Mouse (Mus musculus) right cerebral cortex, postnatal 36 days (tissue): Measurements from ENCODE around the gene Nt5c1a.

Experiments
- DNase-seq, 2 experiments: peaks; one replicate each; pipeline ENCODE4 v3.0.0; 2022; ENCODE audit warnings: low spot score in 2 of 2, mixed read lengths in 1 of 2

The Nt5c1a gene

DNA sequence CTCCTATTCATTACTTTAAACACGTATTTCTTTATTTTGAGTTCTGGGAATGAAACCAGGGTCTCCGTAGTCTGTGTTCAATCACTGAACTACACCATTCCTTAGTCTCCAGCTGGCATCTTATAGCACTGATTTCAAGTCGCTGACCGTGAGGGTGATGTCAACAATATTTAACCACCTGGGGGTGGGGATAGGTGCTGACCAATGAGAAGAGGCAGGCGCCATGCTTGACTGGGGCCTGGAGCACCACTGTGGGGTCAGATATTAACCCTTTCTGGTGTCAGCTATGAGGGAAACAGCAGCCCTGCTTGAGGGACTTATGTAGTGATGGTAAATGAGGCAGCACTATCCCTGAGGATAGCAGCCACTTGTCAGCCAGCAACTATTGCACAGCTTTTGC lies 10.1 kb downstream of the Nt5c1a start:
- no peak for DNase-seq

DNA sequence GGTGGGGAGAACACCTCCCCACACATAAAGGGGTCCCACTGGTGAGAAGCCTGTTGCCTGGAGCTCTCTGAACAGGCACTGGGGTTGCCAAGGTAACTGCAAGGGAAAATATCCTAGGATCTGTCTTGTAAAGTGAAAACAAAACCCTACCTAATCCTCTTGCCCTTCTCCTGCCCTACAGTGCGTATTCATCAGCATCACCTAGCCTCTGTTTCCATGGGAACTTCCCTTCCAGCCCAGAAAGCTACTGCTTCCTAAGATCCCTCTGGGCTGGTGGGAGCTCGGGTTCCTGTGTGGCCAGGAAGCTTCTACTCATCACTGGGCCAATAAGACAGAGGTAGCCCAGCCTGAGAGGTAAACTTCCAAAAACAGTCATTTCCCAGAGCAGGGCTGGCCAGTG lies 11.0 kb downstream of the Nt5c1a start:
- no peak for DNase-seq

DNA sequence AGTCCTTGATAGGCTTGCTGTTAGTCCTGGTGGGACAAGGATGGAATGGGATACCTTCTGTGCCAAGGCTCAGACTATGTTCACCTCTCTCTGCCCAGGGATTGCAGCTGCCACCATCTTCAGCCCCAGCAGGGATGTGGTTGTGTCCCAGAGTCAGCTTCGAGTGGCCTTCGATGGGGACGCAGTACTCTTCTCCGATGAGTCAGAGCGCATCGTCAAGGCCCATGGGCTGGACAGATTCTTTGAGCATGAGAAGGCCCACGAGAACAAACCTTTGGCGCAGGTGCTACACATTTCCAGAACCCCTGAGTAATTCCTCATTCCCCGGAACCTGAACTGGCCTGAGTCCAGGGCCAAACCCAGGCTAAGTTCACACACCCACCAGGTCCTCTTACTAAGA lies 12.7 kb downstream of the Nt5c1a start:
- DNase-seq, result no peak

DNA sequence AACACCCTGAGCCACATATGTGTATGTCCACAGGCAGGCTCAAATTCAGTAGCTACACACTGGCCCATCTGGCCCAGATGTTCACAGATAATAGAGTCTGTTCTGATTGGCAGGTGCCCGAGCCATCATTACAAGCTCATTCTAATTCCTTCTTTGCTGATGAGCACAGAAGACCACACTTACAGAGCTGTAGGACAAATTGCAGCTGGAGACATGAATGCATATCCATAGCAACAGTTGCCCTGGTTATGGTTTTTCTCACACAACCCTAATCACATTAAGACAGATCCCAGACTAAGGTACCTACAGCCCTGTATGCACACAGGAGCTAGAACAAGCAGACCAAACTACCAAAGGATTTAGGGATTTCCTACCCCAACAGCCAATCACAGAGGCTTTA lies 14.1 kb downstream of the Nt5c1a start:
- DNase-seq, result no peak

DNA sequence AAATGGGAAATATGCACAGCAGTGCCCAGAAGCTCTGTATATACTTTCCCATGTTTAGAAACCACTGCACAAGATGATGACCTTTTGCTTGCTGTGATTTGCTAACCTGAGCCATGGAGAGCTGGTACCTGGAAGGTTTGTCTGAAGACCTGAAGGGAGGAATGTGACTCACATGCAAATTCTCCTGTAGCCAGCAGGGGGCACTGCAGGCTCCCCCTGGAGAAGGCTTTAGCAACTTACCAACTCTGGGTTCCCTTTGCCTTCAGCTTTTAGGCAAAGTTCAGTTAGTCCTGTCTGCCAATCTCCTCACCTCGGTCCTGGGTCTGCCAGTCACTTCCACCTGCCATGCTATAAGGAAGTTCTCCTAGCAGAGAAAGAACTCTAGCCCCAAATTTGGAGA lies 15.5 kb downstream of the Nt5c1a start:
- no peak for DNase-seq

DNA sequence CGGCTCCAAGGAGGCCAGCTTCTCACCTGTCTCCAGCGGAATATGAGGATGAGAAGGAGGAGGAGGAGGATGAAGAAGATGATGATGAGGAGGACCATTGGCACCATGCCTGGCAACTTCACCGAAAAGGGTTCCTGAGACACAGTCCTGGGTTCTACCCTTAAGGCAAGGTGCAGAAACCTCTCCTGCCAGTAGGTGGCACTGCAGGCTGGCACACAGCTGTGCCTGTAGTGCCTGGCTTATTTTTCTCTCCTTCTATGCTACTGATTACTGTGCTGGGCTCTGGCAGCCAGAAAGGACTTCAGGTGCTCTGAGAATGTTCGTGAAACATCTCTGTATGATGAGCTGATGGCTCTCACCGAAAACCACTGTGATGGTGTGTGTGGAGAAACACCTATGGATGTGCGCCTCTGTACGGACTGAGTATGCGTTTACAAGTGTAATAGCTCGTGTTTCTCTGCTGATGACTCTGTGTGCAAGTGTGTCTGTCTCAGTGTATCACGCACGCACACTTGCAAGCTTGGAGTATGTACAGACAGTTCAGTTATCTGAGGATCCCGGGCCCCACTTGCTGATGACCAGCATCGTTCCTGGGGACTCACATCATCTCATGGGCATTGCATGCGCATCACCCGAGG lies 18.5 kb downstream of the Nt5c1a start:
- peak; percentile 33 to 58 for DNase-seq

DNA sequence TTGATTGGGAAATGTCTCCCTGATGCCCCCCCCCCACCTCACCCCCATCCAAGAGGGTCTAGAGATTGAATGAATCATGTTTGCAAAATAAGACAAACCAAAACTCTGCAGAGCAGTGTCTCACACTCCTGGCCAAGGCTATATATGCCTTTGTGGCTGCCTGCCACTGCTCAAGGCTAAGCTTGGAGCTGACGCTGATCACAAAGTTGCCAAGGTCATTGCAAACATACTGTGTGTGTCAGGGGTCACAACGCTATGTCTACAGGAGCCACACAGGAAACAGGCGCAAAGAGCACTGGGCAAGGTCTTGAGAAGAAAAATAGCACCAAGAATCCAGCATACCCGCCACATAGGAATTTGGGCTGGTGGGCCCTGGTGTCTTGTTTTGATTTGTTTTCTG lies 19.3 kb downstream of the Nt5c1a start:
- no peak for DNase-seq

DNA sequence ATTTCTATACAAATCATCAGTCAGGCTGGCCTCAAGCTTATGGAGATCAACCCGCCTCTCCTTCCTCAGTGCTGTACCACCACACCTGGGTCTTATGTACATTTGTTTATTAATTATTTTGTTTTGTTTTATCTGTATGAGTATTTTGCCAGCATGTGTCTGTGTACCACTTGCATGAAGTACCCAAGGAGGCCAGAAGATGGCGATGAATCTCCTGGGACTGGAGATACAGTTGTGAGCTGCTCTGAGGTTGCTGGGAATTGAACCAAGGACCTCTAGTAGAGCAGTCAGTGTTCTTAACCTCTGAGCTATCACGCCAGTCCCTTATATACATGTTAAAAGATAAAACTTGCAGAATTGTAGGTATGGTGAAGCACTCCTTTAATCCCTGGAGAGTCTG lies 22.0 kb downstream of the Nt5c1a start:
- no peak for DNase-seq

DNA sequence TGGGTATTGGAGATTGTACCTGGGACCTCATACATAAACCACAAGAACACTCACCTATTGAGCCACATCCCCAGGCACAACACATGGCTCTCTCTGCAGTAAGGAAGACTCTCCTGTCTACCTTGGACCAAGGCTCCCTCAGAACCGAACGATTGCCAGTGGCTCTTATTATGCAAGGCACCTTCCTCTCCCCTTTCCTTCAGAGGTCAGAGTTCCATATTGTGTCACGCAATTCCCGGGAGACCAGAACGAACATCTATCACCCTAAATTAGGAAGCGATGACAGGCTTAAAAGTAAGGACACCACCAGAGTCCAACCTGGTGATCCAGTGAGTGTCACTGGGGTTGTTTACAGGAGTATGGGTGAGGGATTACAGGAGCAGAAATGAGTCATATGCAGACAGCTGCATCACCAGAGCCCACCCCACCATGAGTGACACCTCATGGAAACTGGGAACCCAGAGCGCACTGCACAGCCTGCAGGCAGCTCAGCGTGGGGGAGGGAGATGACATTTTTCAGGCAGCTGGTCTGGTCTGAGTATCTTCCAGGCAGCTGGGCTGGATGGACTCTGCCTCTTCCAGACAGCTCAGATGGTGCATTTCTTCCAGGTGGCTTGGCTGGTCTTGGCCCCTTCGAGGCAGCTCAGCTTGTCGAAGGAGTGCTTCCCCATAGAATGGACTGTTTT lies 24.6 kb downstream of the Nt5c1a start:
- no peak for DNase-seq

DNA sequence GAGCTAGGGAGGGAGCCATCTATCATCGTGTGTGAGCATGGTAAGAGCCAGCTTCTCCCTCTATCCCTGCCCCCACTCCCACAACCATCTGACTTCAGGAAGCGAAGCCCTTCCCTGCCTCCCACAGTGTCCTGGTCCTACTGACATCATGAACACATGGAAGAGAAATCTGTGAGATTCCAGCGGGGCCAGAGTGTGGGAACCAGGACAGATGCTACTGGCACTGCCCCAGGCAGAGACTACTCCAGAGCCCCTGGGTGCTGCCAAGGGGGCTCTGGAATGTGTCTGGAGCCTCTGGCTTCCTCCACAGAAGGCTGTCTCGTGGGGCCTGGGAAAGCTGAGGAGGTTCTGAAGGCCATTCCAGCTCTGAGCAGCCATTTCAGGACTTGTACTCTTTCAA lies 26.4 kb downstream of the Nt5c1a start:
- no peak for DNase-seq

DNA sequence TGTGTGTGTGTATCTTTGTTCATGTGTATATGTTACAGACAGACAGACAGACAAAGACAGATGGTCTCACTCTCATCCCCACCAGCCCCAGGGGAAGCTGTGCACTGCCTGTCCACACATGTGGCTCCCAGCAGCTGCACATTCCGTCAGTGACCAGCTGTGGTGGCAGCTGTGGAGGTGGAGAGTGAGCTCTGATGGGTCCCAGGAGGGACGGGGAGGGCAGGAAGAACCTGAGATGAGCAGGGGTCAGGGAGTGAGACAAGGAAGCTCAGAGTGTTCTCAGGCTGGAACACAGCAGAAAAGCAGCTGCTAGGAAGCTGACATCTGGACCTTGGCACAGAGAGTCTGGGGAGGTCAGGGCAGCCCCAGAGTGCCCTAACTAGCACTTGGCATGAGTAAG lies 27.0 kb downstream of the Nt5c1a start:
- no peak for DNase-seq

DNA sequence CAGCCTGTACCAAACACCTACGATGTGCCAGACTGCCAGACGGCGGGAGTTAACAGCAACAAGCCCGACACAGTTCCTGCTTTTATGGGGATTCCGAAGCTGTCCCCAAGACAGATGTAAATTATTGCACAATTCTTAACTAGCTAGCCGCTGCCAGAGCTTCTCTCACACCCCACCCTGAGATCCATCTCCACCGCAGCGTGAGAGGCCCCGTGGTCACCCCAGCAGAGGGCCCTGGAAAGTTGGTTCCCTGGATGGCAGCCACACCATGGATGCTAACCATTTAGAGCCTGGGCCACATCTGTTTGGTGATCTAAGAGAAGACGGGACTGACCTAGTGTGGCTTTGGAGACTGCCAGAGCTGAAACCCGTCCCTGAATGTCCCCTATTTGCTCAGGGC lies 27.9 kb downstream of the Nt5c1a start:
- no peak for DNase-seq

DNA sequence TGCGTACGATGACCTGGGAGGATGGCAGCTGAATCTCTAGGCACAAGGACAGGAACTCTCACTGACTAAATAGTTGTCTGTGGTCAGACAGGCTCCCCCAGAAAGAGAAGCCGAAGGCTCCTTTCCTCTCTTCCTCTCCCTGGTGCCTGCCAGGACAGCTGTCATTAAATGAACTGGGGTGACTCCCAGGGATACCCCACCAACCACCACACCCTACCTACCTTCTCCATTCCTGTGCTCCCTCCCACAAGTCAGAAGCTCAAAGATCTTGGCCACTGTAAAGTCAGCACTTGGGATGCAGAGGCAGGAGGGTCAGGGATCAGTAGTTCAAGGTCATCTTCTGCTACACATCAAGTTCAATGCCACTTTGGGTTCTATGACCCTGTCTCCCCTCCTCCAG lies 31.5 kb downstream of the Nt5c1a start:
- no peak for DNase-seq

DNA sequence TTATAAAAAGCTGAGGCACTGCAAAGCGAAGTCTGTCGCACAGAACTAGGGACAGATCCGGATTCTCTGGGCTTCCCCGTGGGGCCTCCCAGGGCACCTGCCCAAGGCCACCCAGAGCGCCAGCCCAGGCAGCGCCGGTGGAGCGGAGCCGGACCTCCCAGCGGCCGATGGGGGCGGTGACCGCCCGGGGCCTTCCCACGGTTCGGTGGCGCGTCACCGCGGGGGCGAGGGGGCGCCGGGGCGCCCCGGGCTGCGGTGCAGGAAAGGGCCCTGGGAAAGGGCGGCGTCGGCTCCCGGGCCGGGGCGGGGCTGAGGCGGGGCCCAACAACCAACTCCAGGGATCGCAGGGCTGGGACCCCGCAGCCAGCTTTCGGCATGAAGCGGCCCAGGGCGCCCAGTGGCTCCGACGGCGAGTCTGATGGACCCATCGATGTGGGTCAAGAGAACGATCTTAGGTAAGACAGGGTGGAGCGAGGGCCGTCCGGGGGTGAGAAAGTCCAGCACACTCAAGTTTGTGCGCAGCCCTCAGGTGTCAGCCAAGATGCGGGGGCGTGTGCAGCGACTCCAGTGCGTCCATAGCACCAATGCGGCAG lies 32.3 kb downstream of the Nt5c1a start, which contains the start of gene Heyl:
TSS of gene Heyl (plus strand) at position 65 of the 593 bp plus-strand sequence.
- no peak for DNase-seq

DNA sequence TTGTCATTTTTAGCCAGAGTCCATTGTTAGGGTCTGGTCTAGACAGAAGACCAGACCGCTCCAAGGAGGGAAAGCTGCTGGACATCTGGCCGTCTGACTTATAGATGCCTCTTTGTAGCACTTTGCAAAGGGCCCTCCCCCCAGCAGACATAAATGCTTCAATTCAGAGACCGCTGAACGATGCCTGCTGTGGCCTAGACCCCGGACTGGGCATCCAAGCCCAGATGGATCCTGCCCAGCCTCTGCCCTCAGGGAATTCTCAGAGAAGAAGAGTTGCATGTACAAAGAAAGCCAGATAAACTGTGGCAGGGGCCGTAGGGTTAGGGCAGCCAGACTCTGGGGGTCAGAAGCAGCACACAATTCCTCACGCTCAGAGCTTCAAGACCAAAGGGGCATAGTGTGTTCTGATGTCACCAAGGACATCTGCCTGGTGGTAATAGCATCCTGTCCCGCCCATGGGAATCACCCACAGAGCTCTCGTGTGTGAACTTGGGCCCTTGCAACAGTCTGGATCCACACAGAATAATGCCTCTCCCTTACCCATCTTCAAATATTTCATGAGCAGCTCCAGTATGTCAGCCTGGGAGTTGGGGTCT lies 34.6 kb downstream of the Nt5c1a start:
- DNase-seq, result no peak

DNA sequence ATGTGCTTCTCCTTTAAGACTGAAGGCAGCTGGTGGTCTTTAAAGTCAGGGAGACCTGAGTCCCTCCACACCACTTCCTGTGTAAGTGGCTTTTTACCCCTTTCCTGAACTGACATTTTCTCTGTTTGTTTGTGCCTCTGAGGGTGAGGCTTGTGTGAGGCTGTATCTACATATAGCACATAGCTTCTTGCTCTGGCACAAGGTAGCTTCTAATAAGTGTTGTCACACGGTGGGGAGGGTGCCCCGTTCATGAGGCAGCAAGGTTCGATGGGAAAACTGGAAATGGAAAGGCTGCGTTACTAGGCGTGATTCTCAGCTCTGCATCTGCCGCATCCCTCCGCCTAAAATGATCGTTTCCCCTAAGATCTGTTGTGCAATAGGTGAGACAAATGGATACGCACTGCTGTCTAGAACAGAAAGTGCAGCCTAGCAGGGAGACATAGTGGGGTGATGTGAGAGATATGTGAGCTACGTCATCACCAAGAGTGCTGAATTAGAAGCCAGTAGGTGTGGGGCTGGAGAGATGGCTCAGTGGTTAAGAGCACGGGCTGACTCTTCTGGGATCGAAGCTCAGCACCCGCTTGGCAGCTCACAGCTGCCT lies 35.2 kb downstream of the Nt5c1a start:
- DNase-seq, result no peak

DNA sequence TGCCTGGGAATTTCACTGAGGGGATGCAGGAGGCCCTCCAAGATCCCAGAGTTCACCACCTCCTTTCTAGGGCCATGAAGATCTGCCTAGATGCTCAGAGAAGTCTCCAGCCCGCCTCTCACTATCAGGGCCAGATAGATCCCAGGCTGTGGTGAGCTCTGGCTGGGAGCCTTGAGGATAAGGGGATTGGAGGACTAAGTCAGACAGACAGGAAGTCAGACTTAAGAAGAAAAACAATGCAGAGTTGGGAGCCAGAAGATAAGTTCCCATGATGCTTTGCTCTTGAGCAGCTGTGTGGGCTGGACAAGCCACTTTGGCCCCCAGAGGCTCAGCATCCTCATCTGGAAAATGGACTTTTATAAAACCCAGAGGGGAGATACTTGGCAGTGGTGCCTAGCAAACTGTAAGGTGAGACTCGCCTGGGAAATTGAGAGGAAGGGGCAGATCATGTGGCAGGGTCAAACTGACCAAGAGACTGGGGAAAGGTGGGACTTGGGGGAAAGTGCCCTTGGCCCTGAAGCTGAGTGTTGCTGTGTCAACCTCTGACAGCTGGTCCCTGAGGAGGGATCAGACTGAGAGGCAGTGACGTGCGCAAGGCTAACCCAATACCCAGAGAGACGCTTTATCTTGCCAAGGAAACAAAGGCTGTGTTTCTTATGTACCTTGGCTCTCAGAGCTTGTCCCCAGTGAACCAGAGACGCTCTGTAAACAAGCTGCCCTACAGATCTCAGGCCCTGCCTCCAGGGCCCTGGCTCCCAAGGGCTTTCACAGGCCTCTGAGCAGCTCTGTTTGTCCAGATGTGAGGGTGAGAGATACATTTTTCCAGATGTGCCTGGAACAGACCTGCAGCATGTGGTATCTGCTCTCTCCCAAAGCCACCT lies 36.3 kb downstream of the Nt5c1a start:
- no peak for DNase-seq

DNA sequence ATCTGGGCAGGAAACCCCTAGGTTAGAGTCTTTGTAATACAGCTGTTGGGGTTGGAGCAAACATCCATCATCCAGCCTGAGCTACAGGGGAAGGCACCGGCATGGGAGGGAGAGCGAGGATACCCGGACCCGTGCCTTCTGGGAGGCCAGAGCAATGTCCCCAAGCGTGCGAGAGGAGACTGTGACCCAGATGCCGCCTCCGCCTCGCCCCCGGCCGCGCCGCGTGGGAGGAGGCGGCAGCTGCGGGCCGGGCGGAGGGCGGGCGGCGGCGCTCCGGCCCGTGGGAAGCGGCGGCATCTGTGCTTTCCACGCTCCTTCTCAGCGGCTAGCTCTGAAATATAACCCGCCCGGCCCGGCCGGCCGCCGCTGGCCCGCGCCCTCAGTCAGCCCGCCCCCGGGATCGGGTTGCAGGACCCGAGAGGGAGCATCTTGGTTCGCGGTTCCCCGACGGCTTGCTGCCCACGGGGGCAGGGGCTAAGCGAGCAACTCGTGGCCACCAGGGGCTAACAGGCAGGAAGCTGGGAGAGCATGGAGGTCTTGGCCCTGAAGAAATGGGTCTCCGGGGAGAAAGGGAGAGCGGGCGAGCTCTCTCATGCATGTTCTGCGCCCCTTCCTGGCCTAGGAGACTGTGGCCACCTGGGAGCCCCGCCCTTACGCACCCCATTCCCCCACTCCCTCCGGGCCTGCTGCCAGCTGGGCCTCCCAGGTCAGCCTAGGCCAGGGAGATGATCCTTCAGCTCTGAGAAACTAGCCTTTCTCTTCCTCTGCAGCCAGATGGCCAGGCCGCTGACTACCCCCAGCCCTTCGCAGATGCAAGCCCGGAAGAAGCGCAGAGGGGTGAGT lies 38.3 kb downstream of the Nt5c1a start:
- DNase-seq, result no peak

DNA sequence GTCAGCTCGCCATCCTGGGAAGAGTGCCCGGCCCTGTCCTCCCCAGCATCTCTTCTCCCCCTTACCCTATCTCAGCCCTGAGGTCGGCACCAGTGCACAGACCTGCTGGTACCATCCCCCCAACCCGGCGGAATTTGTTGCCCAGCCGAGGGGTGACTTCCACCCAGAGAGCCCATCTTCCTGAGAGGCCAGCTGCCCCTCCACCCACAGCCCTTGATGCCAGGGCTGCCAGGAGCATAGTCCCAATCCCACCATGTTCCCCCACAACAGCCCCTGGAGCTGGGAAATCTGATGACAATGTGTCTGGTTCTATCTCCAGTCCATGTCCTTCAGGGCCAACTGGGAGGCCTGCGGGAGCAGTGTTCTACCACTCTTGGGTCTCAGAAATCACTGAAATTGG lies 44.9 kb downstream of the Nt5c1a start:
- no peak for DNase-seq

DNA sequence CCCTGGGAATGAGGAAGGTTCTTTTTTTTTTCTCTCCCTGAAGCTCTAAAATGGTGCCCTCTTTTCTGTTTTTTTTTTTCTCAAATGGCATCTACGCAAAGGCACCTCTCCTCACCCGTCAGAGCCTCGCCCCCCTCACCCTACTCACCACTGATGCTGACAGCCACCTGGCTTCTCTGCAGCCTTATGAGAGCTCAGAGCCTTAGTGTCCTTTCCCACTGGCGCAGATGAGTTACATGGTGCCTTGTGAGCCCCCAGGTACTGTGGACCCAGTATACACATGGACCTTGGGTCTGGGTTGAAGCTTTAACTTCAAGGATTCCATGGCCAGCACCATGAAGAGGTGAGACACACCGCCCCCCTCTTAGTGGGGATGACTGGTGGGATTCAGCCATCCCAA lies 45.3 kb downstream of the Nt5c1a start:
- no peak for DNase-seq
